Comparison of ENCODE assay signal across 11 mouse cellular contexts in the genomic region with DNA sequence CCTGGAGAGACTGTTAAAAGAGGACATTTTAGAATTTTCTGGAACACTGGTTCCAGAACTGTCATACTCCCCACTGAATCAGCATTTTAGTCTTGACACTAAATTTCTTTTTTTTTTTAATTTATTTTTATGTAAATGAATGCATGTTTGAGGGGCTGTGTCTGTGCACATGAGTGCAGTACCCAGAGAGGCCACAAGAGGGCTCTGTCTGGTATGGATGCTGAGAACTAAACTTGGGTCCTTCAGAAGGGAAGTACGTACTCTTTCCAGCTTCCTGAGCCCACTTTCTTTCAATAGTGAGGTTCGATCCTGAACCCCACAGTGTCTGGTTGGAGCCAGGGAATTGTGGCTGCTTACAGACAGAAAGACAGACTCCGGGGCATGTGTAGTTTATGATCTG. TPM values are rescaled to one million over a fixed set of nuclear protein-coding genes. Genes with fewer than 3 reads are reported as not detected.
A peak's percentile ranks its signal among the peaks of the same experiment; 100 is the strongest.
DNase-seq lines count a peak whose midpoint lies in the region; ATAC-seq and TF ChIP-seq lines count a peak whose summit lies in the region.
"Had no signal": no experiment of that assay in that cellular context is flagged by ENCODE, and none has a peak within 500 bp of the region (broad histone marks: within the 10 kb centered on the region; RNA-seq: fewer than 3 reads in every experiment).

No protein-coding gene starts in this region.

- DNase-seq in hindbrain, embryonic 11.5 days (ENCODE audit: low spot score), result peak; percentile 33
- DNase-seq in hindbrain, embryonic 14.5 days (ENCODE audit: low spot score), result no peak
- peak; percentile 30 for DNase-seq in right cerebral cortex, postnatal 4 days
- DNase-seq in right cerebral cortex, adult 18-20 months, result no peak
- DNase-seq in thymus, postnatal 4 days, result peak; percentile 75
- DNase-seq in left cerebral cortex, postnatal 10 days (ENCODE audit: extremely low spot score in 1 of 2, low spot score in 2 of 2), result no peak
- DNase-seq: heart, adult 18-20 months had no signal

- ATAC-seq in hindbrain, embryonic 11.5 days (ENCODE audit: low FRiP score), result no peak
- ATAC-seq in hindbrain, embryonic 14.5 days (ENCODE audit: low FRiP score), result no peak
- no peak for ATAC-seq in megakaryocyte, adult 5-6 weeks (ENCODE audit: poor library complexity, severe bottlenecking)

- H3K9me3 ChIP-seq in hindbrain, embryonic 11.5 days (ENCODE audit: control insufficient read depth, low read length), result no peaks in the 10 kb centered on the region
- no peaks in the 10 kb centered on the region for H3K9me3 ChIP-seq in hindbrain, embryonic 14.5 days (ENCODE audit: control insufficient read depth, low read length)
- H3K9me3 ChIP-seq: hindbrain, embryonic 13.5 days had no signal

- no peak overlapping the region for H3K9ac ChIP-seq in hindbrain, embryonic 11.5 days (ENCODE audit: low read depth, low read length)
- no peak overlapping the region for H3K9ac ChIP-seq in hindbrain, embryonic 14.5 days
- H3K9ac ChIP-seq: hindbrain, embryonic 13.5 days had no signal

- no peaks in the 10 kb centered on the region for H3K27me3 ChIP-seq in hindbrain, embryonic 11.5 days (ENCODE audit: control insufficient read depth, insufficient read depth, low read length)
- H3K27me3 ChIP-seq in hindbrain, embryonic 14.5 days (ENCODE audit: control insufficient read depth, insufficient read depth, low read length), result no peaks in the 10 kb centered on the region
- H3K27me3 ChIP-seq: hindbrain, embryonic 13.5 days had no signal

- H3K4me3 ChIP-seq in hindbrain, embryonic 11.5 days (ENCODE audit: low read depth, low read length), result no peak overlapping the region
- H3K4me3 ChIP-seq in hindbrain, embryonic 14.5 days (replicated peaks; ENCODE audit: low read length), result no peak overlapping the region
- H3K4me3 ChIP-seq in cortical plate, adult 2 months (ENCODE audit: insufficient read depth, low read length), result no peak overlapping the region
- H3K4me3 ChIP-seq: hindbrain, embryonic 13.5 days had no signal

- H3K27ac ChIP-seq in hindbrain, embryonic 11.5 days (ENCODE audit: low read depth, low read length), result no peak overlapping the region
- no peak overlapping the region for H3K27ac ChIP-seq in hindbrain, embryonic 14.5 days
- H3K27ac ChIP-seq in cortical plate, adult 2 months (ENCODE audit: insufficient read depth, low read length), result no peak overlapping the region
- H3K27ac ChIP-seq: hindbrain, embryonic 13.5 days had no signal

- intact Hi-C loops in left cerebral cortex, postnatal 10 days (cut with DNase I), result loop anchor here (5.0 kb wide), 1 partner anchor 448 kb away; no protein-coding TSS in a partner anchor

- no peak for TF ChIP-seq POLR2A in cortical plate, adult 2 months (IDR thresholded peaks at IDR 0.05; ENCODE audit: extremely low read depth, insufficient read depth, low read length)

- no peak overlapping the region for H3K4me2 ChIP-seq in hindbrain, embryonic 11.5 days (replicated peaks; ENCODE audit: low read depth, low read length)
- no peak overlapping the region for H3K4me2 ChIP-seq in hindbrain, embryonic 14.5 days (replicated peaks)
- H3K4me2 ChIP-seq: hindbrain, embryonic 13.5 days; midbrain, embryonic 11.5 days had no signal

- no peaks in the 10 kb centered on the region for H3K36me3 ChIP-seq in hindbrain, embryonic 11.5 days (ENCODE audit: control insufficient read depth, insufficient read depth, low read length)
- H3K36me3 ChIP-seq in hindbrain, embryonic 14.5 days (replicated peaks; ENCODE audit: control insufficient read depth, insufficient read depth), result no peaks in the 10 kb centered on the region
- H3K36me3 ChIP-seq: hindbrain, embryonic 13.5 days had no signal

- H3K4me1 ChIP-seq in hindbrain, embryonic 11.5 days (replicated peaks; ENCODE audit: control insufficient read depth, insufficient read depth, low read length), result no peaks in the 10 kb centered on the region
- H3K4me1 ChIP-seq in hindbrain, embryonic 14.5 days (replicated peaks; ENCODE audit: control insufficient read depth, insufficient read depth, low read length), result no peaks in the 10 kb centered on the region
- H3K4me1 ChIP-seq in cortical plate, adult 2 months (ENCODE audit: control insufficient read depth, insufficient read depth, low read length), result no peaks in the 10 kb centered on the region

- 0 out of 2 replicates have a peak, but pooled peaks have one; percentile 1 for TF ChIP-seq CTCF in cortical plate, adult 2 months (IDR thresholded peaks at IDR 0.05; ENCODE audit: extremely low read depth, insufficient read depth, low read length)

- WGBS in hindbrain, embryonic 11.5 days, result 96% methylated on average over 3 of the region's 3 CpGs
- WGBS in hindbrain, embryonic 14.5 days, result 96% methylated on average over 3 of the region's 3 CpGs

RNA-seq across cellular contexts. Expression of gene Myl10, which starts 12.6 kb away (rescaled TPM):
- polyA plus RNA-seq in hindbrain, embryonic 11.5 days (2014; fragmentation: Nextera tagmentation; extraction: Ambion mirVana), result not detected in 2 replicates
- not detected in 2 replicates for polyA plus RNA-seq in hindbrain, embryonic 14.5 days (2014; fragmentation: Nextera tagmentation; extraction: Ambion mirVana)
- not detected in 2 replicates for polyA plus RNA-seq in cortical plate, adult 2 months (2012; rRNA removed)
- total RNA-seq in left cerebral cortex, postnatal 10 days (2021), result not detected
- not detected in 2 replicates for total RNA-seq in megakaryocyte, adult 5-6 weeks (2015)
- not detected in 2 replicates for total RNA-seq in megakaryocyte, adult 5-6 weeks (2017)
- total RNA-seq: heart, adult 18-20 months had no signal
- polyA plus RNA-seq: hindbrain, embryonic 13.5 days; midbrain, embryonic 11.5 days had no signal

Comparison
In these comparisons a context has a peak if more than half of its experiments do, and no peak if none do; other contexts are left out.
1. DNase-seq: peak in hindbrain, embryonic 11.5 days (single experiment), right cerebral cortex, postnatal 4 days (single experiment) and thymus, postnatal 4 days (single experiment); none in hindbrain, embryonic 14.5 days (single experiment), right cerebral cortex, adult 18-20 months (single experiment) and left cerebral cortex, postnatal 10 days (0 of 2).